Mouse (Mus musculus) frontal cortex, postnatal 36 days (tissue): Measurements from ENCODE around the gene Nlk.
A peak's percentile ranks its signal among the peaks of the same experiment; 100 is the strongest.
"Not testable (repeated sequence)": the region's sequence is repeated elsewhere in the genome, so short reads cannot be mapped to it uniquely, and the experiment has no call there.

Source experiments
- DNase-seq, 2 experiments: peaks; one replicate each; pipeline ENCODE4 v3.0.0; 2022; ENCODE audit warnings: low spot score in 2 of 2

Gene Nlk

DNA sequence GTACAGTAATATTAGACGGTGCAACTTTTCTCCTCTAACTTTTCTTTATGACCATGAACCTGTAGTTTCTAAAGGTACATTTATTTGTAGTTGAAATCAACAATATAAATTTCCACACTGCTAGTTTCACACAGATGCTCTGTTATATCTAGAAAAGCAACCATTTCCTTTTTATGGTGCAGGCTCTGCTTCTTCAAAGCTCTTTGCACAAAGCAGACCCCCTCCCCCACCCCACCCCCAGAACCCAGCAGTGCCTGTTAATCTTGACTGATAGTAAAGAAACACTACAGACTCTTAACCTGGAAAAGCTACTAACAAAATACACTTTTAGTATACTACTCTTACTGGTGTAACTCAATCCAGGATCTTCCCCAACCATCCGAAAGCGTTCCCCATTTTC, 6.6 kb downstream of the Nlk start:
- no peak for DNase-seq

DNA sequence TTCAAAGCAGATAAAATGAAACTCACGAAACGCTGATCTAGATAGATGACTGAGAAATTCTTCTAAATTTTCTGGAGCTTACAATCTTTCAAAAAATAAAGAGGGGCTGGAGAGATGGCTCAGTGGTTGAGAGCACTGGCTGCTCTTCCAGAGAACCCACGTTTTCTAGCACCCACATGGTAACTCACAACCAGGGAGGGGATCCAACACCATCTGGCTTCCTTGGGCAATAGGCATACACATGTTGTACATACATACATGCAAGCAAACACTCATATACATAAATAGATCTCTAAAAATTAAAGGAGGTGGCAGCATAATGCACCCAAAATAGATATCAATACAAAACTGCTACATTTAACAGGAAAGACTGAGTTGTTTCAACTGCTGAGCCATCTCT, 16.1 kb downstream of the Nlk start:
- peak; percentile 56 to 75 for DNase-seq

DNA sequence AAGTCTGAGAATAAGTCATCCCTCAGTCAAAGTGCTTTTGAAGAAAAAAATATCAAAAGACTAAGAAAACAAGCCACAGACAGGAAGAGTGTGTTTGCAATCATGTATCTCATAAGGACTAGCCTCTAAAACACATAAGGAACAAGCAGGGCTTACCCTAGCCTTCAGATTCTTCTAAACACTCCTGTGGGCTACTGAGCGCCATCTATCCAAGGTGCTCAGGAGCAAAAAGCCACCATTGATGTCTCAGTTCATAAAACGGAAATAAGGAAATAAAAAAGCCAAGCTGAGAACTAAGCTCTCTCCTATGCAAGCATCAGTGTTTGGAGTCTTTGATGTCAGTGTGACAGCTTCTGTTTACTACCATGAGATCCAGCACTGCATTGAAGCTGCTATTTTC, 18.4 kb downstream of the Nlk start:
- DNase-seq, result no peak

DNA sequence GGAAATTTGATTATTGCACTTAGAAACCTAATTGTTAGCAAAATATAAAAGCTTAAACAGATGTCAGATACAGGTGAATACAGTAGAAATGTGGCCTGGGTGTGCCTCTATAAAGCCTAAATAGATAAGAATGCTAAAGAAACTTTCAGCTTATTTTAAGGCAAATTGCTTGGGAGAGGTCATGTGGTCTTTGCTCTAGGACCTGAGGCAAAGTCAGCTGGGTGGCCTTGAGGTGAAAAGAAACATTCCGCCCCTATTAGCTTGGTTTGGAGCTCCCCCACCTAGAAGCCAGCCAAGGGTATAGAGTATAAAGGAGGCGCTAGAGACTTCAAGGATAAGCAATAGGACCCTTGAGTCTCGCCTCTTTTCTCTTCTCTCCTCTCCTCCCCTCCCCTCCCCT, 28.5 kb downstream of the Nlk start:
- DNase-seq, result no peak

GRCm38 (mm10) chr11:78664853-78665252, 32.3 kb downstream of the Nlk start:
- DNase-seq, result no peak

DNA sequence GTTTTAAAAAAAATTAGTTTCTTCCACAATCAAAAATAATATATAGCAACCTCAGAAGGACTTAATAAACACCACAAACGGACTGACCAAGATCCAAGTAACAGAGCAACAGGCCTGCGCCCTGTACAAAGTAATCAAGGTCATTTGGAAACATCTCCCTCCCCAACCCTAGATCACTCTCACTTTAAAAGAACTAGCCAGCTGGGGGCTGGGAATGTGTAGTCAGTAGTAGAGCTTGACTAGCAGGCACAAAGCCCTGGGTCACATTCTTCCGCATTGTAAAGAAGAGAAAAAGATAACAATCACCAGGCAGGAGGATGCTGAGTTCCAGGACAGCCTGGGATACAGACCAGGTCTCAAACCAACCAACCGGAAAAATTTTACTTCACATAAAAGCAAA, 33.3 kb downstream of the Nlk start:
- DNase-seq, result no peak

- no peak for DNase-seq
Measured at GRCm38 (mm10) chr11:78649143-78649542, 48.0 kb downstream of the Nlk start.

GRCm38 (mm10) chr11:78648405-78648804, 48.8 kb downstream of the Nlk start:
- DNase-seq, result not testable (repeated sequence)

GRCm38 (mm10) chr11:78643746-78644145, 53.4 kb downstream of the Nlk start:
- no peak for DNase-seq

DNA sequence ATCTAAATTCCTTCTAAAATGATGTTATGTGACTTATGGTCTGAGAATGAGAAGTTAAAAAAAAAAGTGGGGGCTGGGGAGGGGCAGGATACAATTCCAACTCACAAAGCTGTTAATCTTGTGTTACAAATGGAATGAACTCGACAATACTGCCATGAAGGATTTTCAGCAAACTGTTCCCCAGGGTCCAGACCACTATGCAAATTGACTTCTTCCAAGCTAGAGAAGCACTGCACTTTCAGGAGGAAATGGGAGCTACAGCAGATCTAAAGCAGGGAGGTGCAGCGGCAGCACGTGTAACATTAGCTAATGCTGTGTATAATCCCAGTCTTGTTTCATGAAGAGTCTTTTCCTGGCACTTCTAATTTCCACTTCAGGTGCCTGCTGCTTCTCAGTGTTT, 55.0 kb downstream of the Nlk start:
- no peak for DNase-seq

- DNase-seq, result no peak
Measured at GRCm38 (mm10) chr11:78641088-78641487, 56.1 kb downstream of the Nlk start.

GRCm38 (mm10) chr11:78632782-78633181, 64.4 kb downstream of the Nlk start:
- DNase-seq, result no peak

- DNase-seq, result no peak
Measured at GRCm38 (mm10) chr11:78628871-78629270, 68.3 kb downstream of the Nlk start.

DNA sequence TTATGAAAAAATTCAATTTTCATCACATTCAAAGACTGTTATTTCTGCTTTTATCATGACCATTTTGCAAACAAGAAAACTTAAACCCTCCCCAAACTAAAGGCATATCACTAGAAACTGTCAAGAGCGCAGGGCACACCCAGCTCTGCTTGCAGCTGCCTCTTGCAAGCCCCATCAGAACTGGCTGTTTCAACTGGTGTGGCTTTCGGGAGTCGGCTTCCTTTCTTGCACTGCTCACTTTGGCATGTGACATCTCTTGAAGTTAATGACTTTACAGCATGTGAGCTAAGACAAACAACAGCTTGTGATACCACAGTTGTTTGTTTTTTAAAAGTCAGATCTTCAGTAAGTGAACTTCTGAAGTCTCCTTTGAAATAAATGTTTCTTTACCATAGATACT, 72.8 kb downstream of the Nlk start:
- no peak for DNase-seq

GRCm38 (mm10) chr11:78621926-78622325, 75.2 kb downstream of the Nlk start:
- no peak for DNase-seq

DNA sequence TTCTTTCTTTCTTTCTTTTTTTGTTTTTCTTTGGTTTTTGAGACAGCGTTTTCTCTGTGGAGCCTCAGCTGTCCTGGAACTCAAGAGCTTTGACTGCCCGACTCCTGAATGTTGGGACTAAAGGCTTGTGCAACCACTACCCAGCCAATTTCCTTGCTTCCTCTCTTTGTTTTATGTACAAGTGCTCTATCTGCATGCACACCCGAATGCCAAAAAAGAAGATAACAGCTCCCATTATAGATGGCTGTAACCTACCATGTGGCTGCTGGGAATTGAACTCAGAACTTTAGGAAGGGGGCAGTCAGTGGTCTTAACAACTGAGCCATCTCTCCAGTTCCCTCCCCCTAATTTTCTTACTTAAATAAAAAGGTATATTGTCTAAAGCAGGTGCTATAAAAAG, 77.0 kb downstream of the Nlk start:
- DNase-seq, result no peak

GRCm38 (mm10) chr11:78611273-78611672, 85.9 kb downstream of the Nlk start:
- no peak for DNase-seq

DNA sequence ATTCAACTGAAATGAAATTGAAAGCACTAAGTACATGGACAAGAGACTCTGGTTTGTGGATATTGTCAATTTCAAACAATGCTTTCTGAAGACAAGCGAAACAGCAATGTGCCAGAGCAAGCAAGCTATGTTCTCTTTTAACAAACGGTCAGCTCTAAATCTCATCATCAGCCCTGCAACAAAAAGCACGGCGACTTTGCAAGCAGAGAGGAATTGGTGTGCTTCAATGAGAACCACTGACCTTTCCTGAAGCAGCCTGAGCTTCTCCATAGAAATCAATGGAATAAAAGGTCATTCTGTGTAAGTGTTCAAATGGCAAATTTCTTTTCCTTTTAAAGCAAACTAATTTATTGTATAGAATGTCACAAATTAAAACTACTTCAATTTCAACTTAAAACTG, 87.5 kb downstream of the Nlk start:
- DNase-seq, result no peak

GRCm38 (mm10) chr11:78604826-78605225, 92.3 kb downstream of the Nlk start:
- DNase-seq, result no peak

DNA sequence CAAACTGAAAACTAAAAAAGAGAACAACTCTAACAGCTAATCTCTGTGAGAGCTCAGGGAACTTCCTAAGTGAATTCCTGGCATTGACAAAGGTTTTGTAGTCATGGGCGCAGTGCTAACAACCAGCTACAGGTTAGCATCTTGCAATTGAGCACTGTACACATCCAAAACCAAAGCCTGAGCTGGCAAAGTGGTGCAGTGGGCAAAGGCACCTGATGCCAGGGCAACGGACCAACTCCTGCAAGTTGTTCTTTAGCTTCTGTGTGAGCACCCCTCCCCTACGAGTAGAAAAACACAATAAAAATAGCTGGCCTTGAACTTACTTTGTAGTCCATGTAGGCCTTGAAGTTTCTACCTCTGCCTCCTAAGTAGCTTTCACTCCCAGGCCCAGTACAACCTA, 94.4 kb downstream of the Nlk start:
- DNase-seq, result no peak

GRCm38 (mm10) chr11:78600926-78601590, 96.1 kb downstream of the Nlk start:
- DNase-seq, result no peak

DNA sequence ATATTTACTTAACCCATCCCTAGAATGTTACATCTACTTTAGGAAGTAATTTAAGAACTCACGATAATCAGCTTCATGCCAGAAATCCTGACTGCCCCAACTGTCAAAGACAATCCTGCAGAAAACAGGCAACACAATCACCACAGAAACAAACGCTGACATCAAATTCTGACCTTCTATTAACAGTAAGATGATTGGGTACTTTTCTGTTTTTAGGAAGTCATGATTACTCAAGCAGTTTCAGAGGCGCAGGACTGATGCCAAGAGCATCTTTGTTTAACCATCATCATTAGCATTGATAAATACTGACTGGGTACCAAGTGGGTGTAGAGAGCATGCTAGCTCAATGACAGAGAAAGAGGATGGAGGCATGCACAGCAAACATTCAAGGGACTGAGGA, 96.7 kb downstream of the Nlk start:
- DNase-seq, result no peak

DNA sequence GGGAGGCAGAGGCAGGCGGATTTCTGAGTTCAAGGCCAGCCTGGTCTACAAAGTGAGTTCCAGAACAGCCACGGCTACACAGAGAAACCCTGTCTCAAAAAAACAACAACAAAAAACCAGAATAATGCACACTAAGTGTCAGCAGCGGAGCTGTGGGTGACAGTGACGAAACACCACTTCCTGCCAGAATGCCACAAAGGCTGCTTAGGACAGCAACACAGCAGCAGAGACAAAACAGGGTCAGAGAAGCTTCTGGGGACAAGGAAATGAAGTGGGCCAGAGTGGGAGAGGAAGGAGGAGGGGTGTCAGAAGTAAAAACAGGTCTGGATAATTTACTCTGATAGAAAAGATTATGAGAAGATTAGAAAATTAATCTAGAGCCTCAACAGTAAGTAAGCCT, 97.1 kb downstream of the Nlk start:
- DNase-seq, result no peak

DNA sequence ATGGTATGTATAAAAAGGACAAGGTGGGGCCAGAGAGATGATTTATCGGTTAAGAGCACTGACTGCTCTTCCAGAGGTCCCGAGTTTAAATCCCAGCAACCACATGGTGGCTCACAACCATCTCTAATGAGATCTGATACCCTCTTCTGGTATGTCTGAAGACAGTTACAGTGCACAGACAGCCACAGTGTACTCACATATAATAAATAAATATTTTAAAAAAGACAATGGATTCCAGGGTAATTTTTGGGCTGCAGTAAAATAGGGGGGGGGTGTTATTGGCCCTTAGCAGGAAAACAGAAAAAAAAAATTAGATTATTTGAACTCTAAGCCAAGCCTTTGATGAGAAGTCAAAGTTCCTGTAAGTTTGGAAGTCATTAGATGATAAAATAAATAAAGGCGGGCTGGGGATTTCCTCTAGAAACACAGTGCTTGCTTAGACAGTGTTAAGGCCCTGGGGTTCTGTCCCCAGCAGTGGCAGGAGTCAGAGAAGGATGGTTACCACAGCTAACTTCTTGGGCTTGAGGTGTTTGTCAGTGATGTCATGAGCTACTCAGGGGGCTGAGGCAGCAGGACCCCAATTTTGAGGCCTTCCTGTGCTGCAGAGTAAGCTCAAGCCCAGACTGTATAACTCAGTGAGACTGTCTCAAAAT, 98.3 kb downstream of the Nlk start:
- DNase-seq, result no peak
